Mouse (Mus musculus) urinary bladder, postnatal 4 days (tissue): ENCODE data around the gene Vezf1.

Experiments
- DNase-seq, 2 experiments: peaks; one replicate each; pipeline ENCODE4 v3.0.0; 2021 to 2022; ENCODE audit warnings: low spot score in 2 of 2

Vezf1 gene

GRCm38 (mm10) chr11:88123731-88124130 lies 55.7 kb downstream of the Vezf1 start:
- DNase-seq, result no peak

- DNase-seq, result no peak
Observed at GRCm38 (mm10) chr11:88125483-88125882, 57.4 kb downstream of the Vezf1 start.

DNA sequence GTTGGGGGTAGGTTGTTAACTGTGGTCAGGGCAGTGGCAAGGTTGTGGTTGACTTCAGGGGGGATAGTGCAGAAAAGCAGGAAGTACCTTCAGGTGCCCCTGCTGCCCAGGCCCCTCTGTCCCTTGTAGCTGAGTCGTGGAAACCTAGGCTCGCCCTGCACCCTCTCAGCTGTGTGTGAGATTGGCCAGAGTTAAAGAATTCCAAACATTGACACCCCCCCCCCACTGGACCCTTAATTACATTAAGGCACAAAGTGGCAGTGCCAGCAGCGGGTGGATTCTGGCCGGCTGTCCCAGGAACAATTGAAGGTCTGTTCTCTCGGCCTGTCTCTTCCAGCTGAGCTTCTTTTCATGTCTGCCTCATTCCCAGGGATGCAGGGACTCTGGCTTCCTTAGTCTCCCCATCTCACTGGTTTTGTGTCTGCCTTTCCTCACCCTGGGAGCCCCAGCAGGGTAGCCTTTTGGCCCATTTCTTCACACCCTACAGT lies 58.3 kb downstream of the Vezf1 start:
- no peak for DNase-seq

GRCm38 (mm10) chr11:88128461-88128860 lies 60.4 kb downstream of the Vezf1 start:
- no peak for DNase-seq

DNA sequence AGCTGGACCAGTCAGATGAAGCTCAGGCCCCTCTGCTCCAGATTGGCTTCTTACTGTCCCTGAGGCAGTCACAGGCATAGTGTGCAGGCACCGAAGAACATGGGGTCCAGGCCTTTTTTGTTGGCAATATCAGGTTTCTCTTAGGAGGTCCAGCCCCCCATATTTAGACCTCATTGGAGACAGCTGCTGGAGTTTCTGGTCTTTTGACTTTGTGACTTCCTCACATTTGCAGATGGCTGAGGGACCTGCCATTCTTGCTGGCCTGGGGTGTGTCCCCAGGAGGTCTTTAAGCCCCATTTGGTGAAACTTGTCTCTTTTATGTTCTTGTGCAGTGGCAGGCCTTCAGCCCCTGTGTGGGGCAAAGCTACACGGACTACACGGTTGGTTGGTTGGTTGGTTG lies 61.2 kb downstream of the Vezf1 start:
- no peak for DNase-seq

- no peak for DNase-seq
Observed at GRCm38 (mm10) chr11:88129935-88130334, 61.9 kb downstream of the Vezf1 start.

- DNase-seq, result peak in 1 of 2 experiments; percentile 35
Observed at GRCm38 (mm10) chr11:88131847-88132246, 63.8 kb downstream of the Vezf1 start.
